Mouse (Mus musculus) CH12F3 (cell line): ENCODE measurements around the gene Fam166b.

Experiments
- in situ Hi-C: fragments of 300-500 bp; cut with MboI; formaldehyde crosslinking; loops from 2 replicates; pipeline ENCODE4 v1.14.3; 2020; ENCODE audit warnings: low sequenced_read_pairs

The Fam166b gene

GRCm38 (mm10) chr4:43428946-43429345 lies at the start of gene Fam166b:
Fam166b (minus strand) TSS chr4:43429134.
- in situ Hi-C loops: loop anchor here (25.0 kb wide), 1 partner anchor 433 kb away; the partner anchor contains the start of gene Olfr155

GRCm38 (mm10) chr4:43478534-43478858 lies 49.6 kb upstream of the Fam166b start:
- in situ Hi-C loops: no loop called here

- in situ Hi-C loops: no loop called here
Observed at GRCm38 (mm10) chr4:43477857-43478533, 49.1 kb upstream of the Fam166b start.

- in situ Hi-C loops: no loop called here
Observed at GRCm38 (mm10) chr4:43476604-43477003, 47.7 kb upstream of the Fam166b start.

- in situ Hi-C loops: no loop called here
Observed at GRCm38 (mm10) chr4:43473636-43474035, 44.7 kb upstream of the Fam166b start.

GRCm38 (mm10) chr4:43470301-43470700 lies 41.4 kb upstream of the Fam166b start:
- in situ Hi-C loops: no loop called here

- in situ Hi-C loops: no loop called here
Observed at GRCm38 (mm10) chr4:43466872-43467271, 37.9 kb upstream of the Fam166b start.

- in situ Hi-C loops: no loop called here
Observed at GRCm38 (mm10) chr4:43465935-43466334, 37.0 kb upstream of the Fam166b start.

GRCm38 (mm10) chr4:43463102-43463501 lies 34.2 kb upstream of the Fam166b start:
- in situ Hi-C loops: no loop called here

- in situ Hi-C loops: no loop called here
Observed at GRCm38 (mm10) chr4:43457124-43457523, 28.2 kb upstream of the Fam166b start.

GRCm38 (mm10) chr4:43456470-43456869 lies 27.5 kb upstream of the Fam166b start:
- in situ Hi-C loops: no loop called here

GRCm38 (mm10) chr4:43454041-43454836 lies 25.3 kb upstream of the Fam166b start, which contains the start of gene Cd72:
Cd72 (minus strand) TSS chr4:43454628.
- in situ Hi-C loops: no loop called here

GRCm38 (mm10) chr4:43453413-43453812 lies 24.5 kb upstream of the Fam166b start:
- in situ Hi-C loops: no loop called here

- in situ Hi-C loops: no loop called here
Observed at GRCm38 (mm10) chr4:43452315-43452714, 23.4 kb upstream of the Fam166b start.

- in situ Hi-C loops: loop anchor here (25.0 kb wide), 1 partner anchor 414 kb away; the partner anchor contains the start of gene Olfr155
Observed at GRCm38 (mm10) chr4:43448554-43448953, 19.6 kb upstream of the Fam166b start.

- in situ Hi-C loops: loop anchor here (25.0 kb wide), 1 partner anchor 415 kb away; the partner anchor contains the start of gene Olfr155
Observed at GRCm38 (mm10) chr4:43447251-43447650, 18.3 kb upstream of the Fam166b start.

GRCm38 (mm10) chr4:43443511-43443910 lies 14.6 kb upstream of the Fam166b start:
- in situ Hi-C loops: loop anchor here (5.0 to 25.0 kb wide), 2 partner anchors 39 to 419 kb away; partner anchors contain the start of genes Olfr155 and Sit1

GRCm38 (mm10) chr4:43442456-43443361 lies 13.8 kb upstream of the Fam166b start:
- in situ Hi-C loops: loop anchor here (5.0 to 25.0 kb wide), 2 partner anchors 40 to 420 kb away; partner anchors contain the start of genes Olfr155 and Sit1

GRCm38 (mm10) chr4:43442044-43442443 lies 13.1 kb upstream of the Fam166b start:
- in situ Hi-C loops: loop anchor here (5.0 to 25.0 kb wide), 2 partner anchors 40 to 420 kb away; partner anchors contain the start of genes Olfr155 and Sit1

GRCm38 (mm10) chr4:43441639-43442038 lies 12.7 kb upstream of the Fam166b start, which contains the start of gene Tesk1:
Tesk1 (plus strand) TSS chr4:43441939.
- in situ Hi-C loops: loop anchor here (5.0 to 25.0 kb wide), 2 partner anchors 41 to 421 kb away; partner anchors contain the start of genes Olfr155 and Sit1
